Mouse (Mus musculus) E14TG2a.4 (cell line): ENCODE measurements around the gene Grm4.
A peak's percentile ranks its signal among the peaks of the same experiment; 100 is the strongest.

Experiments used
- H3K27me3 ChIP-seq: 2 replicates; pipeline ENCODE4 v1.6.1; 2014; ENCODE audit warnings: low read length, control low read depth; ENCODE audit not compliant: insufficient read depth
- H3K36me3 ChIP-seq: 2 replicates; pipeline ENCODE4 v1.6.1; 2014; ENCODE audit warnings: low read length, control low read depth; ENCODE audit not compliant: insufficient read depth
- H3K4me1 ChIP-seq: replicated peaks from 2 replicates; pipeline ENCODE4 v1.6.1; 2014; ENCODE audit warnings: low read depth, low read length, control low read depth
- H3K4me3 ChIP-seq: replicated peaks from 2 replicates; pipeline ENCODE4 v1.5.1; 2014; ENCODE audit warnings: mild to moderate bottlenecking, low read length
- H3K9me3 ChIP-seq: 2 replicates; pipeline ENCODE4 v1.6.1; 2014; ENCODE audit warnings: low read length, control low read depth
- CTCF ChIP-seq: conservative IDR thresholded peaks from 2 replicates; pipeline ENCODE4 v1.5.1; 2014; ENCODE audit warnings: low read length
- NANOG ChIP-seq: IDR thresholded peaks from 2 replicates; pipeline ENCODE4 v1.6.1; 2014; ENCODE audit warnings: borderline replicate concordance, low read length, mixed read lengths
- POU5F1 ChIP-seq: IDR thresholded peaks from 2 replicates; pipeline ENCODE4 v1.6.1; 2014; ENCODE audit warnings: low read length, borderline replicate concordance

Gene Grm4

DNA sequence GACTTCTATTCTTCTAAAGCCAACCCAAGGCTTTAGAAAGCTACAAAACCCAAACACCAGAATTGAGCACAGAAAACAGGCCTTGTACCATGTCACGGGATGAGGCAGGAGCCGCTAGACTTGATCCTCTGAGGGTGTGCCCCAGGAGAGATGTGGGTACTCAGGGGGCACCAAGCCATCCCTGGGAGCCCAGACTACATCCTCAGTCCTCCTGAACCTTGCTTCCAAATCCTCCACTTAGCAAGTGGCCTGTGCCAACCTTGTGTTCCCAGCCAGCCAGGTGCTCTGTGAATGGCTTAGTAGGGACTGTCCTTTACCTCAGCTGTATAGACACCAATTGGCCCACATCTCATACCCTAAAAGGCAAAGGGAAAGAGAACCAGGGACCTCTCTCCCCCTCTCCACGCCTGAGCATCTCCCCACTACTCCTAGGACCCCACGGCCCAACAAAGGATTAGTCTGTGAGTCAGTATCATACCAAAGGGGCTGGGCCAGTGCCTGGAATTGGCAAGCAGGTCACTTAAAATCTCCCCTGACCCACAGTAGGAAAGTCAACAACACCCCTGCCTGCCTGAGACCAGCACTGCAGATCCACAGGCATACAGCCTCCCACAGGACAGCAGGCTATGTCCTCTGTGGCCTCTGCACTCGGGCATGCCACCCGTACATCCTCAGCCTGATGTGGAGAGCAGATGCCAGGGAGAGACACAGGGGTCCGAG is 14.2 kb downstream of the Grm4 start:
- Histone ChIP-seq H3K27me3 (peaks cover 99% of the 10 kb centered on the region), H3K4me3 (no peak overlapping the region), H3K36me3 (no peaks in the 10 kb centered on the region), H3K4me1 (peaks cover 47% of the 10 kb centered on the region), H3K9me3 (0 out of 2 replicates have a peak, but pooled peaks cover 3% of the 10 kb centered on the region)
- TF ChIP-seq CTCF (no peak), POU5F1 (no peak)

DNA sequence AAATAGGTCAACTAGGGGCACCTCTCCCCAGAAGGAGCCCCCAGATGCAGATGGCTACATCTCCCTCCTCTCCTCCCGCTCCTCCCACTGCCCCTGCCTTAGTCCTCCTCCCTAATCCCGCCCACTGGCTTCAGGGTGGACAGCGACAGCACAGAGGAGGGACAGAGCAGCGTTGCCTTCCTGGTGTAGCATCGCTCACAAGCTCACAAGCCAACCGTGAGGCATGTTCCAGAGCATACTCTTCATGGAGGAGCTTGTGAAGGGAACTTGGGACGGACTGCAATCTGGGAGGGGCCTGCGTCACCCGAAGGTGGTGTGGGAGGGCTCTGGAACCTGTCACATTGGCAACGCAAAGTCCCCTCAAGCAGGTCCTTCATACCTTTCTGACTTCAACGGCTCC is 14.8 kb downstream of the Grm4 start:
- TF ChIP-seq NANOG, result no peak
- no peak for TF ChIP-seq CTCF
- TF ChIP-seq POU5F1, result no peak
- Histone ChIP-seq H3K27me3 (peaks cover 92% of the 10 kb centered on the region), H3K4me3 (no peak overlapping the region), H3K36me3 (no peaks in the 10 kb centered on the region), H3K4me1 (peaks cover 44% of the 10 kb centered on the region), H3K9me3 (0 out of 2 replicates have a peak, but pooled peaks cover 3% of the 10 kb centered on the region)

DNA sequence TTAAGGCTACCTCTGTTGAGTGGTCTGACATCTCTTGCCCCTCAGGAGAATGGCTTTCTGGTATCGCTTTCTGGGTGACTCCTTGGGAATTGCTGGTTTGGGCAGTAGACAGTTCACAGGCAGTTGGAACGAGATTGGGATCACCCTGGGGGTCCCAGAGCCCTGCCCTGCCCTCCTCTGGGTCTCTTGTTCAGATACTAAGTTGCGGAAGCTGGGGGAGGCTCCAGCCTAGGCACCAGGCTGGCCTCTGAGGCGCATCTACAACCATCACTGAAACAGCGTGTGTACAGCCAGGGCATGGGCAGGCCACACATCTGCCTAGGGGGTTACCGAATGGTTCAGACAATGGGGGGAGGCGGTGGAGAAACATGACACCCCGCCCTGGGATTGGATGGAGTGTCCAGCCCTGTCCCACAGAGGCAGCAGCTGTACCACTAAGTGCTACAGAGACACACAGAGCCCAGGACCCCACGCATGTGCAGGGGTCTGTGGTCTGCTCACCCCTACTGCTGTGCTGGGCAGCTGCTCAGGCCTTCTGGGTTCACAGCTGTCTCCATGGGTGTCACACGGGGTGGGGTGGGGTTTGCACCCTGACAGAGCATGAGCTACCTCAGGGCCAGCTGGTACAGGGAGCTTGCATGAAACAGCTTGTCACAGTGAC is 15.9 kb downstream of the Grm4 start:
- H3K27me3 ChIP-seq, result peaks cover 84% of the 10 kb centered on the region
- TF ChIP-seq NANOG (no peak), POU5F1 (no peak), CTCF (no peak)
- H3K9me3 ChIP-seq, result no peaks in the 10 kb centered on the region

DNA sequence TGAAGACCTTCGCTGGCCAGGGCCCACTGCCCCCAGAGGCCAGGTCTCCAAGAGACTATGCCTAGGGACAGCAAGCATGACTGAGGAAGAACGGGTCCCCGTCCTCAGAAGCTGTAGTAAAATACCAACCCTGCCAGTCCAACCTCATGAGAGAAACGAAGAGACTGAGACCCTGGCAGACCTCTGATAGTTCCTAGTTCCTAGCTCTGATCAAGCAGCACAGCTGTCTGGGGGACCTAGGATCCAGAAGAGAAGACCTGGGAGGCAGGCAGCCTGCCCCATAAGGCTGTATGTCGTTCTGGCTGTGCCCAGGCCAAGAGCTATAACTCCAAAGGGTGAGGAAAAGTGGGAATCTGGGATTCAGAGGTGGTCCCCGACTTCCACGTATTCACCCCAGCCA is 17.3 kb downstream of the Grm4 start:
- H3K4me3 ChIP-seq, result no peak overlapping the region
- H3K4me1 ChIP-seq, result peaks cover 65% of the 10 kb centered on the region
- no peaks in the 10 kb centered on the region for H3K9me3 ChIP-seq
- peaks cover 82% of the 10 kb centered on the region for H3K27me3 ChIP-seq
- no peaks in the 10 kb centered on the region for H3K36me3 ChIP-seq
- no peak for TF ChIP-seq NANOG

More for the DNA sequence above, 15.9 kb downstream of the Grm4 start:
- no peaks in the 10 kb centered on the region for H3K36me3 ChIP-seq
- peaks cover 52% of the 10 kb centered on the region for H3K4me1 ChIP-seq
- H3K4me3 ChIP-seq, result no peak overlapping the region

DNA sequence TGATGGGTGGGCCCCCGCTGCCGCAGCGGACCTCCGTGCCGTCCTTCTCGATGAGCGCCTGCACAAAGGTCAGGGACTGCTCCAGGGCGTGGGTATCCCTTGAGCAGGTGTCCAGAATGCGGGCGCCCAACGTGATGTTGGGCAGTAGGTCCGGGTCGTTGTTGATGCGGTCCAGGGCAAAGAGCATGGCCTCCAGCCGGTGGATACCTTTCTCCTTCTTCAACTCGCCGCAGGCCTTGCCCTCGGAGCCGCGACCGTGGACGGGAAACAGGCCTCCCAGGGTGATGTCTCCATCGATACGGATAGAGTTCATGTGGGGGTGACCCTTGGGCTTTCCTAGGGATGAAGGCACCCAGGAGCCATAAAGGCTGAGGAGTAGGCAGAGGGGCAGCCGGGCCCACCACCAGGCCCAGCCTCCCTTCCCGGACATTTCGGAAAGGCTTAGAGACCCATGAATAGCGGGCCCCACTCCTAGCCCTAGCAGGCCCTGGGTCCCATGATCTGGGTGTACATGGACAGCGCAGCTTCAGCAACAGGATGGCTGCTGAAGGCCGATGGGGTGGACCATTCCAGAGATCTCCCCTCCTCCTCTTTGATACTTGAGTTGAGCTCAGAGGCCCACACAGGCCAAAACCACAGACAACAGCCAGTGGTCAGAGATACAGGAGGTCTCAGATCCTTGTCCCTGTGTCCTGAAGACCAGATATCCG is 18.3 kb downstream of the Grm4 start:
- Histone ChIP-seq H3K27me3 (peaks cover 82% of the 10 kb centered on the region), H3K36me3 (no peaks in the 10 kb centered on the region), H3K4me3 (peak overlapping the region; percentile 64), H3K9me3 (no peaks in the 10 kb centered on the region), H3K4me1 (peaks cover 73% of the 10 kb centered on the region)
- TF ChIP-seq CTCF (no peak), POU5F1 (no peak), NANOG (no peak)

DNA sequence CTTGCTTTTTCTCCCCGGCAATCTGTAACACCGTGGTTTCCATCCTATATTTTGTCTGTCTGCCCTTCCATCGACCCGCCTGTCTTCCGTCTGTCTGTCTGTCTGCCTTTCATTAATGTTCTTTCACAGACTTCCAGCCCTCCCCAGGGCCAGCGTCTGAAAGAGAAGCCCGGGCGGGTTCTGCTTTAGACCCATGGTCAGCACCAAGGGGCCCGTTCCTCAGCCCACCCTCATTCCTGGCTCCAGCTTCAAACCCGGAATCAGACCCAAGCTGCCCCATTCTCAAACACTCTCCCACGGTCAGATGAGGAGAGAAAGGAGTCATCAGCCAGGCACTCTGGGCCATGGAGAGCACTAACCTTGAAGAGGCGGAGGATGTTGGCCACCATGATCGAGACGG is 18.9 kb downstream of the Grm4 start:
- TF ChIP-seq CTCF (no peak), NANOG (no peak), POU5F1 (no peak)
- H3K9me3 ChIP-seq, result no peaks in the 10 kb centered on the region
- H3K36me3 ChIP-seq, result no peaks in the 10 kb centered on the region
- peaks cover 79% of the 10 kb centered on the region for H3K27me3 ChIP-seq
- peak overlapping the region; percentile 64 for H3K4me3 ChIP-seq
- peaks cover 73% of the 10 kb centered on the region for H3K4me1 ChIP-seq

DNA sequence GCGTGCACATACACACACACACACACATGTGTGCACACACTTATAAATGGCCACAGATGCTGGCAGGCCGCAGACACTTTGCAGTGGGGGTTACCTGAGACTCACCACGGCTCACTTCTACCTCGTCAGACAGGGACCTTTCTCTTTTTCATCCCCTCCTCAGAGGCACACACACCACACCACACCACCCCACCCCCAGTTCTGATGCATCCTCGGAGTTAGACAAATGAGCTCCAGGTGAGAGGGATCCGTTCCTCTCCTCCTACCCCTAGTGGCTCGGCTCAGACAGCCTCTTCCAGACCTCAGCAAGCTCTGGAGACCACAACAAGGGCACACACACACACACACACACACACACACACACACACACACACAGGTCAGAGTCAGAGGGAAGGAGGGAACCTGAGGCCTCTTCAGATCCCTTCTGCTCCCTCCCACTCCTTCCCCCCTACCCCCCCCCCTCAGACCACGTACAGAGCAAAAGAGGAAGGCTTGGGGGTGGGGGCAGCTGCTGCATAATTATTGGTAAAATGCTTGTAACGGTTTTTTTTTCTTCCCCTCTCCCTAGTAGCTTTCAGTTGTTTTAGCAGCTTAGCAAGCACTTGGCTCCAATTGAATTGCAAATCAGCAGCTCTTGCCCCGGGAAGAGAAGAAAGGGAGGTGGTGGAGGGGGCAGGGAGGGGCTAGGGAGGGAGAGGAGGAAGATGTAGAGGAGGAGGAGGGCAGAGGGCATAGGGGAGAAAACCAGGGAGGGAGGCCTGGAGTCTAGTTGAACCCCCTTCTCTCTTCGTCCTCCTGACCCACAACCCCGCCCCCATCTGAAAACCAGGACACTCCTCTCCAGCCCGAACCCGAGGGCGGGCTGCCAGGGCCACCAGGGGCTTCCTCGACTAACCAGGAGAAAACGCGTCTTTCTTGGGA is 19.6 kb downstream of the Grm4 start:
- TF ChIP-seq NANOG (peak; percentile 15; the same call in 1 of the 2 replicates), CTCF (no peak), POU5F1 (no peak)
- H3K9me3 ChIP-seq, result no peaks in the 10 kb centered on the region
- H3K36me3 ChIP-seq, result no peaks in the 10 kb centered on the region
- peaks cover 78% of the 10 kb centered on the region for H3K27me3 ChIP-seq
- peak overlapping the region; percentile 64 for H3K4me3 ChIP-seq
- peaks cover 73% of the 10 kb centered on the region for H3K4me1 ChIP-seq

DNA sequence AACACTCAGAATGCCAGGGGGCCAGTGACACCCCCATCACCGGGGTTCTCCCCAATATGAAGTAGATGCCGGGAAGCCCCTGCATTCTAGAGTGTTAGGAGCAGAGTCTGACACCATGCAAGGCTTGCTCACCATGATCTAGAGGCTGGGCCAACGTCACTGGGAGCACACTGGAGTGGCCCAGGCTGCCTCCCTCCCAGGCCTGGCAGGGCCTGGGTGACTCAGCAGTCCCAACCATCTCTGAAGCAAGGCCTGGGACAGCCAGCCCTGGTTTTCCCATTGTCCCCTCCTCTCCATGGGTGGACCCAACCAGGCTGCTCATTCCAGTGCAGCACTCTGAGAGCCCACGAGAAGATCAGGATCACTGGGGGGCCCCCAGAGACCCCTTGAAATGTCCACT is 20.4 kb downstream of the Grm4 start:
- Histone ChIP-seq H3K27me3 (peaks cover 74% of the 10 kb centered on the region), H3K4me3 (peak overlapping the region; percentile 57), H3K4me1 (peaks cover 67% of the 10 kb centered on the region), H3K36me3 (no peaks in the 10 kb centered on the region), H3K9me3 (no peaks in the 10 kb centered on the region)
- TF ChIP-seq POU5F1 (no peak), NANOG (no peak), CTCF (no peak)
